Mouse (Mus musculus): Measurements from ENCODE around the gene Rspry1. TPM values are rescaled to one million over a fixed set of nuclear protein-coding genes. Genes with fewer than 3 reads are reported as not detected.
A peak's percentile ranks its signal among the peaks of the same experiment; 100 is the strongest.

Rspry1 gene
- polyA plus RNA-seq, 1 experiment from 2014 or later, result 15.2 TPM

DNA sequence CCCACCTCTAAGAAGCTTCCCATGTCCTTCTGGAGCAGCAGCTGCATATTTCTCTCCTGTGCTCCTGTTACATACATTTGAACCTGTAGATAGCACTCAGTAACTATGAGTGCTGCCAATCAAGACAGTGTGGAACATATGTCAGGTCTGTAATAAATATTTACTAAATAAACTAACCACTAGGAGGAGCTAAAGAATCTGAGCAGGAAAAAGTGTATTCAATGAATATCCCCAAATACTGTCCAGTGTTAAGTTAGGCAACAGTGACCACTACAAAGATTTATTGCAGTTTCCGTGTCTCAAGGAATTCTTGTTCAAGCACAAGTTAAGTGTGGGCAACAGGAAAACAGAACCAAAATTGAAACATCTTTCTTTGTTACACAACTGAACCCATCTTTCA lies 7.5 kb upstream of the Rspry1 start:
- WGBS, result 45% methylated on average over 1 of the region's 1 CpGs

DNA sequence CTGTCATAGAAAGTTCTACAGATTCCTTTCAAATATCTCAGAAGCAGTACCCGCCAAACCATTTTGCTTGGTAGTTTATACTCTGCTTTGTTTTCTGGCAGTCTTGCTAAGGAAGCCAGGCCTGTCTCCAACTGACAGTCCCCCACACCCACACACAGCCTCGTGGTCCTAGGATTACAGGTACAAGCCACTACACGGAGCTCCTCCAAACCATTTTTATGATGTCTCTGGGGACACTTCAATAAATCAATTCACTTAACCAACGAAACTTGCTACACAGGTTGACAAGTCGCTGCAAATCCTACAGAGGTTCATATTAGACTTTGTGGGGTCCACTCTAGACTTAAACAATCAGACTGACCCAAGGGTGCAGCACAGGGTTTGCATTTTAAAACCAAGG lies 1.3 kb upstream of the Rspry1 start:
- no peaks in the 10 kb centered on the region for H3K9me3 ChIP-seq (ENCODE audit: control insufficient read depth, low read length)
- H3K27ac ChIP-seq (replicated peaks), result peak overlapping the region; percentile 98; the same call in 1 of the 2 replicates
- WGBS, result 9% methylated on average over 5 of the region's 5 CpGs
- H3K4me2 ChIP-seq (replicated peaks; ENCODE audit: low read depth), result peak overlapping the region; percentile 78
- H3K36me3 ChIP-seq (ENCODE audit: control insufficient read depth, insufficient read depth, low read length), result no peaks in the 10 kb centered on the region
- ATAC-seq (ENCODE audit: low FRiP score, low TSS enrichment) (no peak), DNase-seq (ENCODE audit: low spot score) (no peak)
- no peaks in the 10 kb centered on the region for H3K4me1 ChIP-seq (replicated peaks; ENCODE audit: control insufficient read depth, insufficient read depth)
- no peaks in the 10 kb centered on the region for H3K27me3 ChIP-seq (ENCODE audit: control insufficient read depth, insufficient read depth, low read length)
- H3K4me3 ChIP-seq (ENCODE audit: low read depth, low read length), result peak overlapping the region; percentile 100
- peak overlapping the region; percentile 97 for H3K9ac ChIP-seq (ENCODE audit: low read length)
- TF ChIP-seq EP300 (optimal IDR thresholded peaks at IDR 0.05), result no peak

More for the DNA sequence above, 7.5 kb upstream of the Rspry1 start:
- Histone ChIP-seq H3K9ac (ENCODE audit: low read length) (no peak overlapping the region), H3K9me3 (ENCODE audit: control insufficient read depth, low read length) (no peaks in the 10 kb centered on the region), H3K4me3 (ENCODE audit: low read depth, low read length) (no peak overlapping the region), H3K36me3 (ENCODE audit: control insufficient read depth, insufficient read depth, low read length) (no peaks in the 10 kb centered on the region), H3K27me3 (ENCODE audit: control insufficient read depth, insufficient read depth, low read length) (no peaks in the 10 kb centered on the region), H3K4me1 (replicated peaks; ENCODE audit: control insufficient read depth, insufficient read depth) (no peaks in the 10 kb centered on the region), H3K27ac (replicated peaks) (no peak overlapping the region), H3K4me2 (replicated peaks; ENCODE audit: low read depth) (no peak overlapping the region)
- DNase-seq (ENCODE audit: low spot score), result no peak
- ATAC-seq (ENCODE audit: low FRiP score, low TSS enrichment), result no peak
- no peak for TF ChIP-seq EP300 (optimal IDR thresholded peaks at IDR 0.05)
- TF ChIP-seq CTCF (IDR thresholded peaks at IDR 0.05; ENCODE audit: low read depth), result peak; percentile 63

DNA sequence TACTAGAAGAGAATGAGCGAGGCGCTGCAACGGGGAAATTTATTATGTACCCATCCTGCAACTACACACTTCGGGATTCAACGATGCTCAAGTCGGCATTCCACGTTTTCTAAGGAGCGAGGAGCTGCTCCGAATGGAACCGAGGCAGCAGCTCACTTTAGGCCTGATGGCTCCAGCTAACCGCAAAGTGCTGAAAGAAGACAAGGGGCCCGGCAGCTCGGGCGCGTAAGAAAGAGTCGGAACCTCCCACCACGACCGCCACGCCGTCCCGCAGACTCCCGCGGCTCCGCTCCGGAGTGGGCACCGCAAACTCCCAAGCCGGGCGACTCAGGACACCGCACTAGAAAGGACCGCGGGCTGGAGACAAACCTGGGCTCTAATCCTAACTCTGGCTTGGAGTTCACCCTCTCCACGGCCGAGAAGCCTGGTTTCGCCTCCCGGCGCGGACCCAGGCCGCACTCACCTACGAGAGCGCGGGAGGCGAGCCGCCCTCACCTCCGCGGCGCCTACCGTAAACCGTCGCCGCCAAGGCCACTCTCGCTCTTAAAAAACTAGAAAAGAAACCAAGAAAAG lies 617 bp upstream of the Rspry1 start:
- Histone ChIP-seq H3K36me3 (ENCODE audit: control insufficient read depth, insufficient read depth, low read length) (no peaks in the 10 kb centered on the region), H3K9ac (ENCODE audit: low read length) (peak overlapping the region; percentile 97), H3K27me3 (ENCODE audit: control insufficient read depth, insufficient read depth, low read length) (no peaks in the 10 kb centered on the region), H3K4me2 (replicated peaks; ENCODE audit: low read depth) (peak overlapping the region; percentile 78), H3K4me3 (ENCODE audit: low read depth, low read length) (peak overlapping the region; percentile 100), H3K4me1 (replicated peaks; ENCODE audit: control insufficient read depth, insufficient read depth) (no peaks in the 10 kb centered on the region), H3K27ac (replicated peaks) (peak overlapping the region; percentile 98), H3K9me3 (ENCODE audit: control insufficient read depth, low read length) (no peaks in the 10 kb centered on the region)
- DNase-seq (ENCODE audit: low spot score) (no peak), ATAC-seq (ENCODE audit: low FRiP score, low TSS enrichment) (peak; percentile 56)
- WGBS, result under 1% methylated on average over 51 of the region's 51 CpGs
- no peak for TF ChIP-seq EP300 (optimal IDR thresholded peaks at IDR 0.05)
- no peak for TF ChIP-seq CTCF (IDR thresholded peaks at IDR 0.05; ENCODE audit: low read depth)

- H3K36me3 ChIP-seq (ENCODE audit: control insufficient read depth, insufficient read depth, low read length), result no peaks in the 10 kb centered on the region
- H3K9me3 ChIP-seq (ENCODE audit: control insufficient read depth, low read length), result no peaks in the 10 kb centered on the region
- TF ChIP-seq EP300 (optimal IDR thresholded peaks at IDR 0.05) (no peak), CTCF (IDR thresholded peaks at IDR 0.05; ENCODE audit: low read depth) (no peak)
- peak overlapping the region; percentile 95 for H3K4me2 ChIP-seq (replicated peaks; ENCODE audit: low read depth)
- H3K27me3 ChIP-seq (ENCODE audit: control insufficient read depth, insufficient read depth, low read length), result no peaks in the 10 kb centered on the region
- H3K4me3 ChIP-seq (ENCODE audit: low read depth, low read length), result peak overlapping the region; percentile 100
- peak; percentile 19 for DNase-seq (ENCODE audit: low spot score)
- peak overlapping the region; percentile 88 for H3K27ac ChIP-seq (replicated peaks)
- H3K4me1 ChIP-seq (replicated peaks; ENCODE audit: control insufficient read depth, insufficient read depth), result no peaks in the 10 kb centered on the region
- no peak for ATAC-seq (ENCODE audit: low FRiP score, low TSS enrichment)
- under 1% methylated on average over 31 of the region's 31 CpGs for WGBS
- peak overlapping the region; percentile 96 for H3K9ac ChIP-seq (ENCODE audit: low read length)
Observed at GRCm38 (mm10) chr8:94602471-94603131, 864 bp downstream of the Rspry1 start.

GRCm38 (mm10) chr8:94604030-94604429 lies 2.3 kb downstream of the Rspry1 start:
- no peaks in the 10 kb centered on the region for H3K4me1 ChIP-seq (replicated peaks; ENCODE audit: control insufficient read depth, insufficient read depth)
- H3K9ac ChIP-seq (ENCODE audit: low read length), result no peak overlapping the region
- no peak for ATAC-seq (ENCODE audit: low FRiP score, low TSS enrichment)
- WGBS, result 58% methylated on average over 2 of the region's 2 CpGs
- no peak overlapping the region for H3K4me3 ChIP-seq (ENCODE audit: low read depth, low read length)
- TF ChIP-seq EP300 (optimal IDR thresholded peaks at IDR 0.05), result no peak
- no peak for TF ChIP-seq CTCF (IDR thresholded peaks at IDR 0.05; ENCODE audit: low read depth)
- no peaks in the 10 kb centered on the region for H3K9me3 ChIP-seq (ENCODE audit: control insufficient read depth, low read length)
- H3K27ac ChIP-seq (replicated peaks), result no peak overlapping the region
- DNase-seq (ENCODE audit: low spot score), result no peak
- no peak overlapping the region for H3K4me2 ChIP-seq (replicated peaks; ENCODE audit: low read depth)
- H3K27me3 ChIP-seq (ENCODE audit: control insufficient read depth, insufficient read depth, low read length), result no peaks in the 10 kb centered on the region
- H3K36me3 ChIP-seq (ENCODE audit: control insufficient read depth, insufficient read depth, low read length), result no peaks in the 10 kb centered on the region

DNA sequence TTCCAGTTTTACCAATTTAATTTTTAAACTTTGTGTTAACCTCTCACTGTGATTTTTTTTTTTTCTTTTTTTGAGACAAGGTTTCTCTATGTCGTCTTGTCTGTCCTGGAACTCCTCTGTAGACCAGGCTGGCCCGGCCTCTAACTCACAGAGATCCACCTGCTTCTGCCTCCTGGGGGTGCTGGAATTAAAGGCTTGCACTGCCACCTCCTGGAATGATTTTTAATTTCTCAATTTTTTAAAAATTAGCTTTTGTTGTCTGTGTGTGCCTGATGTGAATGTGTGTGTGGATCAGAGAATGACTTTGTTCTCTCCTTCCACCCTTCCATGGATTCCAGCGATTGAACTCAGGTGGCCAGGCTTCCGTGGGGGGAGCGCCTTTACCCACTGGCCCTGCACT lies 5.3 kb downstream of the Rspry1 start:
- H3K4me1 ChIP-seq (replicated peaks; ENCODE audit: control insufficient read depth, insufficient read depth), result no peaks in the 10 kb centered on the region
- TF ChIP-seq CTCF (IDR thresholded peaks at IDR 0.05; ENCODE audit: low read depth), result peak; percentile 37; the same call in 1 of the 2 replicates
- no peak for TF ChIP-seq EP300 (optimal IDR thresholded peaks at IDR 0.05)
- H3K4me3 ChIP-seq (ENCODE audit: low read depth, low read length), result no peak overlapping the region
- ATAC-seq (ENCODE audit: low FRiP score, low TSS enrichment), result no peak
- H3K9ac ChIP-seq (ENCODE audit: low read length), result no peak overlapping the region
- WGBS, result 92% methylated on average over 5 of the region's 5 CpGs
- H3K27me3 ChIP-seq (ENCODE audit: control insufficient read depth, insufficient read depth, low read length), result no peaks in the 10 kb centered on the region
- H3K9me3 ChIP-seq (ENCODE audit: control insufficient read depth, low read length), result no peaks in the 10 kb centered on the region
- no peak overlapping the region for H3K27ac ChIP-seq (replicated peaks)
- no peaks in the 10 kb centered on the region for H3K36me3 ChIP-seq (ENCODE audit: control insufficient read depth, insufficient read depth, low read length)
- DNase-seq (ENCODE audit: low spot score), result no peak
- no peak overlapping the region for H3K4me2 ChIP-seq (replicated peaks; ENCODE audit: low read depth)

Measured in stomach, postnatal 0 days (tissue).